Mouse (Mus musculus) kidney, postnatal 10 days (tissue): ENCODE data around the gene Ptprn2.
A peak's percentile ranks its signal among the peaks of the same experiment; 100 is the strongest.

Experiments
- DNase-seq: peaks from one replicate; pipeline ENCODE4 v3.0.0; 2021; ENCODE audit warnings: mixed read lengths

Ptprn2 gene

GRCm38 (mm10) chr12:117274576-117274975 lies 789.1 kb downstream of the Ptprn2 start:
- DNase-seq: no peak

- DNase-seq: no peak
Measured at GRCm38 (mm10) chr12:117280790-117281189, 795.3 kb downstream of the Ptprn2 start.

GRCm38 (mm10) chr12:117282659-117283058 lies 797.1 kb downstream of the Ptprn2 start:
- no peak for DNase-seq

- peak; percentile 59 for DNase-seq
Measured at GRCm38 (mm10) chr12:117287456-117287855, 801.9 kb downstream of the Ptprn2 start.

- no peak for DNase-seq
Measured at GRCm38 (mm10) chr12:117291943-117292342, 806.4 kb downstream of the Ptprn2 start.

- DNase-seq: no peak
Measured at GRCm38 (mm10) chr12:117296792-117297191, 811.3 kb downstream of the Ptprn2 start.

GRCm38 (mm10) chr12:117299084-117299483 lies 813.6 kb downstream of the Ptprn2 start:
- no peak for DNase-seq

GRCm38 (mm10) chr12:117304751-117305624 lies 819.5 kb downstream of the Ptprn2 start:
- DNase-seq: no peak

- no peak for DNase-seq
Measured at GRCm38 (mm10) chr12:117305625-117306105, 820.1 kb downstream of the Ptprn2 start.

GRCm38 (mm10) chr12:117312079-117312478 lies 826.6 kb downstream of the Ptprn2 start:
- DNase-seq: no peak

GRCm38 (mm10) chr12:117314987-117315386 lies 829.5 kb downstream of the Ptprn2 start:
- DNase-seq: no peak

- no peak for DNase-seq
Measured at GRCm38 (mm10) chr12:117315661-117316060, 830.1 kb downstream of the Ptprn2 start.

- DNase-seq: no peak
Measured at GRCm38 (mm10) chr12:117318229-117318628, 832.7 kb downstream of the Ptprn2 start.

- no peak for DNase-seq
Measured at GRCm38 (mm10) chr12:117323017-117323416, 837.5 kb downstream of the Ptprn2 start.
